ENCODE assay signal across 25 mouse cellular contexts in genomic region chr17:27810569-27811331, GRCm38 (mm10). TPM values are rescaled to one million over a fixed set of nuclear protein-coding genes. Genes with fewer than 3 reads are reported as not detected.
DNase-seq lines count a peak whose midpoint lies in the region; ATAC-seq and TF ChIP-seq lines count a peak whose summit lies in the region.
"Had no signal": no experiment of that assay in that cellular context is flagged by ENCODE, and none has a peak within 500 bp of the region (broad histone marks: within the 10 kb centered on the region; RNA-seq: fewer than 3 reads in every experiment).

No protein-coding gene starts in this region.

- H3K27ac ChIP-seq in heart, embryonic 13.5 days (replicated peaks) = peak overlapping the region; percentile 10; the same call in 1 of the 2 replicates
- peak overlapping the region; percentile 82 for H3K27ac ChIP-seq in brown adipose tissue, adult 24 weeks (replicated peaks; ENCODE audit: low read depth, low read length)
- H3K27ac ChIP-seq in intestine, postnatal 0 days (ENCODE audit: low read depth, low read length) = peak overlapping the region; percentile 54; the same call in 1 of the 2 replicates
- peak overlapping the region; percentile 86 for H3K27ac ChIP-seq in stomach, embryonic 16.5 days (ENCODE audit: low read length)
- H3K27ac ChIP-seq: embryonic facial prominence, embryonic 13.5 days; forebrain, embryonic 13.5 days; hindbrain, embryonic 12.5 days; limb, embryonic 13.5 days; midbrain, embryonic 12.5 days had no signal

- H3K9me3 ChIP-seq in heart, embryonic 13.5 days = no peaks in the 10 kb centered on the region
- H3K9me3 ChIP-seq in intestine, postnatal 0 days (ENCODE audit: control insufficient read depth) = no peaks in the 10 kb centered on the region
- no peaks in the 10 kb centered on the region for H3K9me3 ChIP-seq in stomach, embryonic 16.5 days (replicated peaks; ENCODE audit: control insufficient read depth, low read length)
- H3K9me3 ChIP-seq: embryonic facial prominence, embryonic 13.5 days; forebrain, embryonic 13.5 days; hindbrain, embryonic 12.5 days; limb, embryonic 13.5 days; midbrain, embryonic 12.5 days had no signal

- ATAC-seq in heart, embryonic 13.5 days (ENCODE audit: extremely low read depth, insufficient number of reproducible peaks, low FRiP score, low TSS enrichment) = no peak
- ATAC-seq in intestine, postnatal 0 days = peak; percentile 65
- ATAC-seq in stomach, embryonic 16.5 days (ENCODE audit: insufficient read depth, low FRiP score) = peak; percentile 60; the same call in 1 of the 2 replicates
- ATAC-seq: forebrain, embryonic 13.5 days; inflammation-experienced regulatory T-cells, adult 6 months had no signal

- WGBS in heart, embryonic 13.5 days = 74% methylated on average over 16 of the region's 16 CpGs
- 38% methylated on average over 16 of the region's 16 CpGs for WGBS in intestine, postnatal 0 days
- 63% methylated on average over 16 of the region's 16 CpGs for WGBS in stomach, embryonic 16.5 days

- no peaks in the 10 kb centered on the region for H3K27me3 ChIP-seq in heart, embryonic 13.5 days (replicated peaks)
- H3K27me3 ChIP-seq in intestine, postnatal 0 days (replicated peaks; ENCODE audit: control insufficient read depth, insufficient read depth, low read length) = no peaks in the 10 kb centered on the region
- H3K27me3 ChIP-seq in stomach, embryonic 16.5 days (ENCODE audit: control insufficient read depth, insufficient read depth, low read length) = no peaks in the 10 kb centered on the region
- H3K27me3 ChIP-seq: embryonic facial prominence, embryonic 13.5 days; forebrain, embryonic 13.5 days; hindbrain, embryonic 12.5 days; limb, embryonic 13.5 days; midbrain, embryonic 12.5 days had no signal

- H3K36me3 ChIP-seq in heart, embryonic 13.5 days = no peaks in the 10 kb centered on the region
- no peaks in the 10 kb centered on the region for H3K36me3 ChIP-seq in intestine, postnatal 0 days (ENCODE audit: control insufficient read depth, insufficient read depth)
- no peaks in the 10 kb centered on the region for H3K36me3 ChIP-seq in stomach, embryonic 16.5 days (ENCODE audit: control insufficient read depth, insufficient read depth, low read length)
- H3K36me3 ChIP-seq: embryonic facial prominence, embryonic 13.5 days; hindbrain, embryonic 12.5 days; limb, embryonic 13.5 days; midbrain, embryonic 12.5 days had no signal

- no peak overlapping the region for H3K4me3 ChIP-seq in heart, embryonic 13.5 days
- no peak overlapping the region for H3K4me3 ChIP-seq in brown adipose tissue, adult 24 weeks (ENCODE audit: insufficient read depth, low read depth, low read length)
- no peak overlapping the region for H3K4me3 ChIP-seq in intestine, postnatal 0 days (ENCODE audit: low read depth, low read length)
- no peak overlapping the region for H3K4me3 ChIP-seq in stomach, embryonic 16.5 days (replicated peaks; ENCODE audit: low read length)
- H3K4me3 ChIP-seq: embryonic facial prominence, embryonic 13.5 days; erythroblast, embryonic 14.5 days; forebrain, embryonic 13.5 days; hindbrain, embryonic 12.5 days; limb, embryonic 13.5 days; midbrain, embryonic 12.5 days had no signal

- TF ChIP-seq CTCF in intestine, postnatal 0 days (IDR thresholded peaks at IDR 0.05; ENCODE audit: low read depth) = no peak

- H3K9ac ChIP-seq in heart, embryonic 13.5 days = no peak overlapping the region
- H3K9ac ChIP-seq in intestine, postnatal 0 days (ENCODE audit: low read depth, low read length) = peak overlapping the region; percentile 26; the same call in 1 of the 2 replicates
- peak overlapping the region; percentile 7; the same call in 1 of the 2 replicates for H3K9ac ChIP-seq in stomach, embryonic 16.5 days (ENCODE audit: low read length)
- H3K9ac ChIP-seq: embryonic facial prominence, embryonic 13.5 days; forebrain, embryonic 13.5 days; hindbrain, embryonic 12.5 days; limb, embryonic 13.5 days; midbrain, embryonic 12.5 days had no signal

- no peak for DNase-seq in heart, adult 9 months (ENCODE audit: low spot score in 2 of 2)
- no peak for DNase-seq in right cerebral cortex, postnatal 10 days (ENCODE audit: low spot score in 2 of 2)
- DNase-seq in adrenal gland, postnatal 10 days = no peak
- DNase-seq: adrenal gland, adult 8-10 months; cerebellum, adult 8-10 months; cerebellum, postnatal 36 days; embryo, embryonic 11 days; gastrocnemius, postnatal 14 days; heart, postnatal 10 days; kidney, postnatal 36 days; layer of hippocampus, postnatal 36 days; lung, adult 2 months; lung, postnatal 14 days; thymus, postnatal 14 days had no signal

- H3K4me1 ChIP-seq in heart, embryonic 13.5 days = peaks cover 49% of the 10 kb centered on the region
- peaks cover 31% of the 10 kb centered on the region for H3K4me1 ChIP-seq in brown adipose tissue, adult 24 weeks (ENCODE audit: control insufficient read depth, insufficient read depth, insufficient read length, low read length)
- H3K4me1 ChIP-seq in intestine, postnatal 0 days (replicated peaks; ENCODE audit: control insufficient read depth, insufficient read depth, low read length) = no peaks in the 10 kb centered on the region
- H3K4me1 ChIP-seq in stomach, embryonic 16.5 days (ENCODE audit: control insufficient read depth, insufficient read depth, low read length) = peaks cover 21% of the 10 kb centered on the region
- H3K4me1 ChIP-seq: forebrain, embryonic 13.5 days; hindbrain, embryonic 12.5 days had no signal

- H3K4me2 ChIP-seq in heart, embryonic 13.5 days = no peak overlapping the region
- peak overlapping the region; percentile 44 for H3K4me2 ChIP-seq in intestine, postnatal 0 days (replicated peaks; ENCODE audit: low read depth)
- H3K4me2 ChIP-seq in stomach, embryonic 16.5 days (ENCODE audit: low read depth, low read length) = peak overlapping the region; percentile 42
- H3K4me2 ChIP-seq: embryonic facial prominence, embryonic 13.5 days; forebrain, embryonic 13.5 days; hindbrain, embryonic 12.5 days; limb, embryonic 13.5 days; midbrain, embryonic 12.5 days had no signal

RNA-seq across cellular contexts. Expression of gene D17Wsu92e, which starts 9.7 kb away (rescaled TPM):
- polyA plus RNA-seq in heart, embryonic 13.5 days (2015; fragmentation: Nextera tagmentation; extraction: Ambion mirVana) = 13.1 and 13.4 TPM in 2 replicates
- polyA plus RNA-seq in brown adipose tissue, adult 24 weeks (2012; ENCODE audit: insufficient read depth, insufficient read length, missing spikeins) = 62.2 and 89.1 TPM in 2 replicates
- polyA plus RNA-seq in intestine, postnatal 0 days (2015; fragmentation: Nextera tagmentation; extraction: Ambion mirVana) = 27.4 and 29.5 TPM in 2 replicates
- 21.2 and 23.3 TPM in 2 replicates for polyA plus RNA-seq in stomach, embryonic 16.5 days (2015; fragmentation: Nextera tagmentation; extraction: Ambion mirVana)
- 100 to 1,000 TPM; 132 to 137 TPM for total RNA-seq in adrenal gland, postnatal 10 days (2021)

RNA-seq across cellular contexts. Expression of gene Snrpc, which starts 27.2 kb away (rescaled TPM):
- 219 and 230 TPM in 2 replicates for polyA plus RNA-seq in heart, embryonic 13.5 days (2015; fragmentation: Nextera tagmentation; extraction: Ambion mirVana)
- polyA plus RNA-seq in brown adipose tissue, adult 24 weeks (2012; ENCODE audit: insufficient read depth, insufficient read length, missing spikeins) = 50.9 and 79.9 TPM in 2 replicates
- polyA plus RNA-seq in intestine, postnatal 0 days (2015; fragmentation: Nextera tagmentation; extraction: Ambion mirVana) = 156 and 160 TPM in 2 replicates
- 228 and 245 TPM in 2 replicates for polyA plus RNA-seq in stomach, embryonic 16.5 days (2015; fragmentation: Nextera tagmentation; extraction: Ambion mirVana)
- 100 to 1,000 TPM in 1 of 2 experiments, 10 to 100 TPM in 1; 94.8 to 102 TPM for total RNA-seq in adrenal gland, postnatal 10 days (2021)

RNA-seq across cellular contexts. Expression of gene Uhrf1bp1, which starts 45.5 kb away (rescaled TPM):
- polyA plus RNA-seq in heart, embryonic 13.5 days (2015; fragmentation: Nextera tagmentation; extraction: Ambion mirVana) = 3.1 TPM in 2 replicates
- polyA plus RNA-seq in brown adipose tissue, adult 24 weeks (2012; ENCODE audit: insufficient read depth, insufficient read length, missing spikeins) = 6.1 and 11.2 TPM in 2 replicates
- polyA plus RNA-seq in intestine, postnatal 0 days (2015; fragmentation: Nextera tagmentation; extraction: Ambion mirVana) = 1.4 and 1.6 TPM in 2 replicates
- 4.4 and 5.9 TPM in 2 replicates for polyA plus RNA-seq in stomach, embryonic 16.5 days (2015; fragmentation: Nextera tagmentation; extraction: Ambion mirVana)
- total RNA-seq in adrenal gland, postnatal 10 days (2021) = 10 to 100 TPM; 24.5 to 24.7 TPM

Comparison
In these comparisons a context has a peak if more than half of its experiments do, and no peak if none do; other contexts are left out.
1. H3K27ac ChIP-seq: peak in every context shown above with its lines; median percentile 86 in stomach, embryonic 16.5 days; 82 in brown adipose tissue, adult 24 weeks; 54 in intestine, postnatal 0 days; 10 in heart, embryonic 13.5 days.